Mouse (Mus musculus): ENCODE measurements around the gene Fbxl4.

The Fbxl4 gene

DNA sequence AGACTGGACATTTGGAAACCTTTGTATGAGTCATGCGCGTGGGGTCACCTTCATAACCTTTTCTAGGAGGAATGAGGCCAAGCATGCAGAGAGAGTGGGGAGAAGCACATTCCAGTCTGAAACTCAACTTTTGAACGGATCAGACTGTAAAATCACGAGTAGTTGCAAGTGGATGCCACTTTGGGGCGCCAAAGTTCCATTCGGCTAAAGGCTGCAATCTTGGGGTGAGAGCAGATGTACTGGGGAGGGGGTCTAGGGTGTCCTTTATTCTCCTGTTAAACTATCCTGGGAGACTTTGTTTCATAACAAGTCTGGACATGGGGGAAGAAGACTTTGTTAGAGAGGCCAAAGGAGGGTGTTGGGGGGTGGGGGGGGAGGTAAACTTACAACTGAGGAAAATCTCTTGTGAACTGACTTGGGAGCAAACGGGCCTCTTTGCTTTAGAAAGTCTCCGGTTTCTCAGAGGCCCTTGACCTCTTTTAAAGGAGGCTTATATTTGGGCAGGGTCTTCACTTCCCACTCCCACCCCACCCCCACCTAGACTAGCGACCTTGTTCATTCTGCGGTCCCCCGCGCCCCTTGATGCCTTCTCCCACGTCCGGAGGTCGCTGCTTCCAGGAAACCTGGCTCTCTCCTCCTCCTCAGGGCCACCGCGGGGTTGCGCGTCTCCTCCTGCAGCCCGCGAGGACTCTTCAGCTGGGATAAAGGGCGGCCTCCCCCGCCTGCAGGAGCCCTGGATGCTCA, 119.8 kb downstream of the Fbxl4 start:
- no peak for DNase-seq (ENCODE audit: low spot score in 2 of 2)

DNA sequence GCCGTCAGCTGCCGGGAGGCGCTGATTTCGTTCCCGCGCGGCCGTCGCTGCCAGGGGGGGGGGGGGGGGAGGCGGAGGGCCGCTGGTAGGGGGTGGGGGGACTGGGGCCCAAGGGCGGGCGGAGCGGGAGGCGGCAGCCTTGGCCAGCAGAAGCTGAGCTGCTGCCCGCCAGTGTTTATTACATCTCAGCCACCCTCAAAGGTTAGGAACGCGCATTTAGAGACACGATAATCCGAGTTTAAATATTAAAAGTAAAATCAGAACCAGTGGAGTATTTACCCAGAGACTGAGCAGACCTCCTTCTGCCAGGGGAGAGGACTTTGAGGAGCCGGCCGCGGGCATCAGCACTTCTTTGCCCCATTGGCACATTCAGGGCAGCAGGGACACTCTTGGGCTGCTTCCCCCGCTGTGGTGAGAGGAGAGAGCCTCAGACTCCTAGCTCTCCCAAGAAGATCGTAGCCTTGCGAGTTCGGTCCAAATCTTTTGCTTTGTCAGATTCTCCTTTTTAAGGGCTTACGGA, 120.4 kb downstream of the Fbxl4 start:
- no peak for DNase-seq (ENCODE audit: low spot score in 2 of 2)

DNA sequence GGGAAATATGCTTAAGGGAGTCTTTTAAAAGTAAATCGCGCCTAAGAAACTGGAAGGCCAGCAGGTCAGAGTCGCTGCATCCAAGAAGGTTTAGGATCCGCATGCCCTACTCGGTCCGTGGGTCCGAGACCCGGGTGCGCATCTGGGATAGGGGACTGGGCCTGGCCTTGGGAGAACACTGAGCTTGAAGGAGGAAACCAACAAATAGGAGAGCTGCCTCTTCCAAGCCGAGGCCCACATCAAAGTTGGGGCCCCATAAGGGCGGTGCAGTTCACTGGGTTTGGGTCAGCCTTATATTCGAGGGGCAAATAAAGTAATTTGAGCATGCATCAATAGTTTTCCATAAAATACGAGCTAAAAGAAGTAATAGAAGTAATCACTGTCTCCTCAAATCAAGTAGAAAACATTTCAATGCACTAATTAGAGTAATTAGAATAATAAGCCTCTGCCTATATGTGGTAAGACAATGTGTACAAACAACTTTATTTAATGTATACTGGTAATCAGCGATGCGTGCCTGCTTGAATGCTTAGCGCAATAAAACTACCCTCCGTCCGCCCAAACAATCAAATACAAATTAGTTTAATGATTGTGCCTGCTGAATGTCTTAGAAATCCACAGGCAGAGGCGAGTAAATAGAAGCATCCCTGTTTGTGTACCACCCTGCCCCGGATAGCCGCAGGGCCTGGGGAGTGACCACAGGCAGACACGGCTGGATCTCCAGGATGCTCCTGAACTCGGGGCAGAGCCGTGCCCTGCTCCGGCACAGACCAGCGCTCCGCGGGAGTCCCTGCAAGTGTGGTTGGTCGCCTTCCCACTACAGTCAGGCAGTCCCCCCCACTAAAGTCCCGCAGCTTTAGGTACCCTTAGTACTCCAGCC, 121.4 kb downstream of the Fbxl4 start:
- DNase-seq (ENCODE audit: low spot score in 2 of 2): no peak

DNA sequence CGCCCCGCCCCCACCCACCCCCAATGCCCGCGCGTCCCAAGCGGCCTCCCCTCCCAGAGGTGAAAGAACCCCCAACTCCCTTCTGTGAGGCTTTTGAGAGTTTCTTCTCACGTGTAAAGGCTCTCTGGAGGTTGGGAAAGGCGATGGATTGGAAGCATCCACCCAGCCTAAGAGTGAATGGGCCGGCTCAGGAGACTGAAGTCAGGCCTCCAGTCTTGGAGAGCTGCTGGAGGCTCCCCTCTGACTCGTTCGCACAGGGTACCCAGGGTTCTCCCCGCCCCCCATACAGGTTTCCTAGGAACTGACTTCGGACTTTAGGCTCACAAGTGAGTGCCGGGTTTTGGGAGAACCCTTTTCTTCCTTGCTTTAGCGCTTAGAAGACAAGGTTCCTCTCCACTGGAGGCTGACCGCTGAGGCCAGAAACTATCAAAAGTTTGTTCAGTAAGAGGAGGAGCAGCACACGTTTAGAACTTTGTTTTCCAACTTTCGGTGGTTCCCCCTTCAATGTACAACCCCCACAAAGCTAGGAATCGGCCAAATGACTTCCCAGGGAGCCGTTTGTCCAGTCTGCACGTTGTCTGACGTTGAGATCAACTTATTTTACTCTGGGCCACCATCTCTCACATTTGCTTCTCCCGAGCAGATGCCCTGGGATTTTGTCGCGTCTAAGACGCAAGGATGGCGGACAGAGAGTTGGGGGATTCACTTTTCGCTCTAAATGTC, 122.2 kb downstream of the Fbxl4 start:
- DNase-seq (ENCODE audit: low spot score in 2 of 2): no peak

DNA sequence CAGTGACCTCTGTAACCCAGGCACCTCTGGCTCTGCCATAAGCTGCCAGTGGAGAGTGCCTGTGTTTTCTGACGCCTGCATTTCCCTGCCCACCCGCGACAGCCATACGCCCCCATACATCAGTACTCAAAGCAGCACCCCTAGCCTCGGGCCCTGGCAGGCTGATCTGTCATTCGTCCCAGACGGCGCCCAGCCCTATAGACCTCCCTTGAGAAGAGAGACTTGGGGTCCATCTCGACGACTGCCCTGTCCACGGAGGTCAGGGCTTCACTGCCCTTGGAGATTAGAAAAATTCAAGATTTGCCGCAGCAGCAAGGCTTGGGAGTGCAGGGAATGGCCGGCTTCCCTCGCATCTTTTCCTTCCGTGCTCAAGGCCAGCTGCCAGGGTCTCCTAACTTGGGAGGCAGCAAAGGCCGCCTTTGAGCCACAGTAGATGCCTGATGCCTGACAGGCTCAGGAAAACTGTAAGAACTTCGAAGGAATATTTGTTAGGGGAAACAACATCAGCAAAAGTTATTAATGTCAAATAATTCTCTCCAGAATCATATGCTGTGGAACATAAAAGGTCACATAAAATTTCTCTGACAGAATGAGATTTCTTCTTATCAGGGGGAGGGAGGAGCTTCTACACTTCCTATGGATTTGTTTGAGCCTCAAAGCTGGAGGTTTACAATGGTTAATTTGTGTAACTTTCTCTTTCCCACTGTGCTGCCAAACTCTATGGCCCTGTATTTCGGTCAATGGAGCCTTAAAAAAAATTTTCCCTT, 122.9 kb downstream of the Fbxl4 start:
- no peak for DNase-seq (ENCODE audit: low spot score in 2 of 2)

GRCm38 (mm10) chr4:22480858-22481205, 123.5 kb downstream of the Fbxl4 start:
- no peak for DNase-seq (ENCODE audit: low spot score in 2 of 2)

DNA sequence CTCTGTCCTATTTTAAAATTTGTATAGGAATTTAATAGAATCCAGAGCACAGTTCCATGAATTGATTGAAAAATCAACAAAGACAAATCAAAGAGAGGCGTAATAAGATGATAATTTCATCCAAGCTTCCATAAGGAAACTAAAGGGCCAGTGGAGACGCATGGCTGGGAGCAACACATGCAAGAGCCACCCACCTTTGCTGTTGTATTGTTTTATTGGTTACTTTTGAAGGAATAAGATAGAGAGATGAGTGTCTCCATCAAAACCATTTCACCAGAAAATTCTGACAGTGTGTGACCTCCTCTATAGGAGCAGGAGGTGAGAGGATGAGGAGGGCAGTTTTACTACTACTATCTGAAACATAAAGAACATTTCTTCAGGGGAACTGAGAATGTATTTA, 124.8 kb downstream of the Fbxl4 start:
- DNase-seq (ENCODE audit: low spot score in 2 of 2): no peak

- no peak for DNase-seq (ENCODE audit: low spot score in 2 of 2)
Observed at GRCm38 (mm10) chr4:22482756-22483280, 125.5 kb downstream of the Fbxl4 start.

DNA sequence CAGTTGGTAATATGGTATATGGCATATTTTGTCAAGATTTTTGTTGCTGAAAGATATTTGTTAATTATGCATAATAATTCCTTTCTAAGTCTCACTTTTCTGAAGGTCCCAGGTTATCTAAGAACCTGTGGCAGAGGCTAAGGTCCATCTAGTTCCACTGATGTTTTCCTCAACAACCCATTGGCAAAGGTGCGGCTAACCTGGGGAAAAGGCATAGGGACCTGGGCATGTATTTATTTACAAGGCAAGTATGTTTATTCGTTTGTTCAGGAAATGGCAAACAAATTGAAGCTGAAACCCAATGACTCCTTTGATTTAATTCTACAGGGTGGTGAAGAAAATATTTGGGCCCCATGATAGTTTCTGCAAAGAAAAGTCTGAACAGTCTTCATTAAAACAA, 126.2 kb downstream of the Fbxl4 start:
- no peak for DNase-seq (ENCODE audit: low spot score in 2 of 2)
